ENCODE assay signal across 10 mouse cellular contexts in the genomic region with DNA sequence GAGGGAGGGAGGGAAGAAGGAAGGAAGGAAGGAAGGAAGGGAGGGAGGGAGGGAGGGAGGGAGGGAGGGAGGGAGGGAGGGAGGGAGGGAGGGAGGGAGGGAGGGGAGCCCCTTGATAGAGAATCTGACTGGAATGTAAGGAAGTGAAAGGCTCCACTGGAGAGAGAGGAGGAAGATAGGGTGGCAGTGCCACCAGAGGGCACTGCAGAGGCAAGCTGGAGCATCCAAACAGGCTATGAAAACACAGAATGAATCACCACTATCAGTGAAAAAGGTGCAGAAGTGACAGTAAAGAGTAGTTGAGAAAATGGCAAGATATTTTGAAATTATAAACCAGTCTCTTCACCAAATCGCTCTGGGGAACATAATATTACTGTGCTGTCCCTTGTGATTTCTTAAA. TPM values are rescaled to one million over a fixed set of nuclear protein-coding genes. Genes with fewer than 3 reads are reported as not detected.
DNase-seq lines count a peak whose midpoint lies in the region; ATAC-seq and TF ChIP-seq lines count a peak whose summit lies in the region.
"Had no signal": no experiment of that assay in that cellular context is flagged by ENCODE, and none has a peak within 500 bp of the region (broad histone marks: within the 10 kb centered on the region; RNA-seq: fewer than 3 reads in every experiment).

No protein-coding gene starts in this region.

- no peak overlapping the region for H3K9ac ChIP-seq in heart, embryonic 12.5 days
- no peak overlapping the region for H3K9ac ChIP-seq in forebrain, embryonic 15.5 days (replicated peaks)
- no peak overlapping the region for H3K9ac ChIP-seq in midbrain, postnatal 0 days (replicated peaks; ENCODE audit: low read length, poor library complexity, severe bottlenecking)
- H3K9ac ChIP-seq: embryonic facial prominence, embryonic 13.5 days; limb, embryonic 15.5 days had no signal

- no peaks in the 10 kb centered on the region for H3K27me3 ChIP-seq in heart, embryonic 12.5 days (replicated peaks)
- H3K27me3 ChIP-seq in forebrain, embryonic 15.5 days, result no peaks in the 10 kb centered on the region
- no peaks in the 10 kb centered on the region for H3K27me3 ChIP-seq in midbrain, postnatal 0 days (ENCODE audit: insufficient read depth, low read length)
- H3K27me3 ChIP-seq: embryonic facial prominence, embryonic 13.5 days; limb, embryonic 15.5 days had no signal

- peak; percentile 77 for TF ChIP-seq CTCF in midbrain, postnatal 0 days (IDR thresholded peaks at IDR 0.05)

- no peaks in the 10 kb centered on the region for H3K9me3 ChIP-seq in heart, embryonic 12.5 days (replicated peaks)
- H3K9me3 ChIP-seq in forebrain, embryonic 15.5 days, result no peaks in the 10 kb centered on the region
- H3K9me3 ChIP-seq in midbrain, postnatal 0 days (ENCODE audit: low read length), result no peaks in the 10 kb centered on the region
- H3K9me3 ChIP-seq: embryonic facial prominence, embryonic 13.5 days; limb, embryonic 15.5 days had no signal

- no peaks in the 10 kb centered on the region for H3K36me3 ChIP-seq in heart, embryonic 12.5 days
- no peaks in the 10 kb centered on the region for H3K36me3 ChIP-seq in forebrain, embryonic 15.5 days
- no peaks in the 10 kb centered on the region for H3K36me3 ChIP-seq in midbrain, postnatal 0 days (ENCODE audit: insufficient read depth, low read length)
- H3K36me3 ChIP-seq: embryonic facial prominence, embryonic 13.5 days; limb, embryonic 15.5 days had no signal

- no peak overlapping the region for H3K4me2 ChIP-seq in heart, embryonic 12.5 days
- no peak overlapping the region for H3K4me2 ChIP-seq in forebrain, embryonic 15.5 days (replicated peaks)
- H3K4me2 ChIP-seq in midbrain, postnatal 0 days (ENCODE audit: low read depth, low read length, poor library complexity, severe bottlenecking), result no peak overlapping the region
- H3K4me2 ChIP-seq: embryonic facial prominence, embryonic 13.5 days; limb, embryonic 15.5 days had no signal

- no peak for ATAC-seq in heart, embryonic 12.5 days (ENCODE audit: insufficient number of reproducible peaks, low FRiP score)
- ATAC-seq in forebrain, embryonic 15.5 days (replicated peaks), result peak; percentile 64; the same call in 1 of the 2 replicates
- ATAC-seq in midbrain, postnatal 0 days (ENCODE audit: low FRiP score), result no peak
- no peak for ATAC-seq in inflammation-experienced regulatory T-cells, adult 6 months

- intact Hi-C loops in heart, postnatal 10 days (cut with DNase I), result no loop called here

- H3K4me1 ChIP-seq in heart, embryonic 12.5 days (replicated peaks), result no peaks in the 10 kb centered on the region
- H3K4me1 ChIP-seq in forebrain, embryonic 15.5 days, result no peaks in the 10 kb centered on the region
- H3K4me1 ChIP-seq in midbrain, postnatal 0 days (ENCODE audit: insufficient read depth, low read length), result no peaks in the 10 kb centered on the region
- H3K4me1 ChIP-seq: embryonic facial prominence, embryonic 13.5 days; limb, embryonic 15.5 days had no signal

- DNase-seq in heart, postnatal 10 days, result peak; percentile 31 to 37
- DNase-seq in B cell, adult 2 months, result peak; percentile 61 to 66
- peak; percentile 67 for DNase-seq in adrenal gland, adult 2 months
- DNase-seq in layer of hippocampus, adult 9-11 months, result peak; percentile 25
- DNase-seq in midbrain, postnatal 0 days (ENCODE audit: low spot score), result peak; percentile 50

- H3K4me3 ChIP-seq in heart, embryonic 12.5 days, result no peak overlapping the region
- H3K4me3 ChIP-seq in forebrain, embryonic 15.5 days, result no peak overlapping the region
- no peak overlapping the region for H3K4me3 ChIP-seq in midbrain, postnatal 0 days (ENCODE audit: low read depth, low read length)
- H3K4me3 ChIP-seq: embryonic facial prominence, embryonic 13.5 days; limb, embryonic 15.5 days had no signal

- H3K27ac ChIP-seq in heart, embryonic 12.5 days (ENCODE audit: poor library complexity, severe bottlenecking), result no peak overlapping the region
- no peak overlapping the region for H3K27ac ChIP-seq in forebrain, embryonic 15.5 days (replicated peaks)
- no peak overlapping the region for H3K27ac ChIP-seq in midbrain, postnatal 0 days (ENCODE audit: low read depth, low read length)
- H3K27ac ChIP-seq: embryonic facial prominence, embryonic 13.5 days; limb, embryonic 15.5 days had no signal

- 47% methylated on average over 1 of the region's 1 CpGs for WGBS in heart, embryonic 12.5 days
- WGBS in forebrain, embryonic 15.5 days, result 61% methylated on average over 1 of the region's 1 CpGs
- WGBS in midbrain, postnatal 0 days, result 64% methylated on average over 1 of the region's 1 CpGs

RNA-seq across cellular contexts. Expression of a gene that starts 44.2 kb away (rescaled TPM):
- under 1 TPM; 0.12 to 0.62 TPM for total RNA-seq in heart, postnatal 10 days (2021)
- 0.32 and 0.40 TPM in 2 replicates for polyA plus RNA-seq in heart, embryonic 12.5 days (2016; fragmentation: Nextera tagmentation; extraction: Ambion mirVana)
- 1 to 10 TPM; 4.3 to 4.8 TPM for total RNA-seq in adrenal gland, adult 2 months (2021)
- 2.0 and 2.1 TPM in 2 replicates for polyA plus RNA-seq in adrenal gland, adult 2 months (2012; rRNA removed)
- 0.13 and 0.18 TPM in 2 replicates for polyA plus RNA-seq in forebrain, embryonic 15.5 days (2015; fragmentation: Nextera tagmentation; extraction: Ambion mirVana)
- 2.6 and 3.7 TPM in 2 replicates for total RNA-seq in midbrain, postnatal 0 days (2014; rRNA removed)
- 1.0 and 1.2 TPM in 2 replicates for polyA plus RNA-seq in midbrain, postnatal 0 days (2015; fragmentation: Nextera tagmentation; extraction: Ambion mirVana)
- polyA plus RNA-seq in inflammation-experienced regulatory T-cells, adult 6 months (2017; shearing (Covaris generic)), result 10 to 100 TPM; 33.8 to 38.0 (median 34.8) TPM

RNA-seq across cellular contexts. Expression of a gene that starts 44.3 kb away (rescaled TPM):
- under 1 TPM; 0.53 to 0.77 TPM for total RNA-seq in heart, postnatal 10 days (2021)
- polyA plus RNA-seq in heart, embryonic 12.5 days (2016; fragmentation: Nextera tagmentation; extraction: Ambion mirVana), result 0.83 and 1.0 TPM in 2 replicates
- under 1 TPM; 0.23 to 0.28 TPM for total RNA-seq in adrenal gland, adult 2 months (2021)
- polyA plus RNA-seq in adrenal gland, adult 2 months (2012; rRNA removed), result 0.02 and 0.03 TPM in 2 replicates
- polyA plus RNA-seq in forebrain, embryonic 15.5 days (2015; fragmentation: Nextera tagmentation; extraction: Ambion mirVana), result 0.11 and 0.20 TPM in 2 replicates
- total RNA-seq in midbrain, postnatal 0 days (2014; rRNA removed), result 0.14 and 0.38 TPM in 2 replicates
- polyA plus RNA-seq in midbrain, postnatal 0 days (2015; fragmentation: Nextera tagmentation; extraction: Ambion mirVana), result 0.07 and 0.17 TPM in 2 replicates
- 1 to 10 TPM; 1.1 to 1.3 (median 1.1) TPM for polyA plus RNA-seq in inflammation-experienced regulatory T-cells, adult 6 months (2017; shearing (Covaris generic))

Comparison
In these comparisons a context has a peak if more than half of its experiments do, and no peak if none do; other contexts are left out.
1. RNA of a gene that starts 44.2 kb away (polyA plus RNA-seq): 33.8 to 38.0 TPM in inflammation-experienced regulatory T-cells, adult 6 months; 2.0 to 2.1 TPM in adrenal gland, adult 2 months, 1.0 to 1.2 TPM in midbrain, postnatal 0 days, 0.32 to 0.40 TPM in heart, embryonic 12.5 days and 0.13 to 0.18 TPM in forebrain, embryonic 15.5 days; every median in the first group is over 10 times any median in the second.
2. Peak in every context shown above with its lines, with median percentiles within 50 percentile points of each other: DNase-seq.